Mouse (Mus musculus) splenic B cell, adult 2 months (primary cell): Measurements from ENCODE around the gene Ciita.

Experiments
- DNase-seq: peaks from one replicate; pipeline ENCODE4 v3.0.0-alpha.2; 2011; ENCODE audit warnings: low read depth, low spot score
- H3K27me3 ChIP-seq: 2 replicates; pipeline ENCODE4 v1.6.1; 2012; ENCODE audit warnings: mild to moderate bottlenecking, low read length, moderate library complexity, mixed read lengths; ENCODE audit not compliant: control insufficient read depth, poor library complexity, insufficient read depth, severe bottlenecking
- H3K36me3 ChIP-seq: 2 replicates; pipeline ENCODE4 v1.6.1; 2012; ENCODE audit warnings: mild to moderate bottlenecking, low read length, moderate library complexity, mixed read lengths; ENCODE audit not compliant: control insufficient read depth, poor library complexity, insufficient read depth, severe bottlenecking

The Ciita gene

DNA sequence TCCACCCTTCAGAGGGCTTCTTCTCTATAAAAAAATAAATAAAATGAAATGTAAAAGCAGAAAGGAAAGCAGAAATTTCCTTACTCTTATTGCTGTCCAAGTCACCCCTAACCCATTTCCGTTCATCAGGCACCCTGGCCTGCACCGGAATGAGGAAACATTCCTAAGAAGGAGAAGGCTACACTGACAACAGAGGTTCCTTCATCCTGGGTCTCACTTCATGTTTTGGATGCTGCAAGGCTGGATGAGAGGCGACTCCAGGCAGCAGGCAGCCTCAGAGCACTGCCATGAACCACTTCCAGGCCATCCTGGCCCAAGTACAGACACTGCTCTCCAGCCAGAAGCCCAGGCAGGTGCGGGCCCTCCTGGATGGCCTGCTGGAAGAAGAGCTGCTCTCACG, at the start of gene Ciita:
Gene Ciita (plus strand): TSS at position 203 of the 400 bp plus-strand sequence.
- no peaks in the 10 kb centered on the region for H3K36me3 ChIP-seq
- DNase-seq = no peak

DNA sequence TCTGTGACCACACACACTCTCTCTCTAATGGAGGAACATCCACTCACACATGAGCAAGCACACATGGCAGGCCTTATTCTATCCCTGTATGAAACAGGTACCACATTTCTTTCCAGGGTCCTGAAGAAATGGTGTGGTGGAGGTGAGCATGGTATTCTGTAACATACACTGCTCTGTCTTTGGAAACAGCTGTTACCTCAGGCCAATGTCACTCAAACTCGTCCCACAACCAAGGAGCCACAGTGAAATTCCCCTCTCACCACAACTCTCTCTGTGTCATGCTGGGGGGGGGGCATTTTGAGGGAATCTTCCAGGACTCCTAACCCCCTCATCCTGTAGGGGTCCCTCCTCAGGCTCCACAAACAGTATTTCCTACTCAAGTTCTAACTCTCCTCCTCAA, 47.9 kb upstream of the Ciita start:
- H3K27me3 ChIP-seq = no peaks in the 10 kb centered on the region
- no peaks in the 10 kb centered on the region for H3K36me3 ChIP-seq
- DNase-seq = no peak

More for the DNA sequence above, at the start of gene Ciita:
- H3K27me3 ChIP-seq = no peaks in the 10 kb centered on the region

DNA sequence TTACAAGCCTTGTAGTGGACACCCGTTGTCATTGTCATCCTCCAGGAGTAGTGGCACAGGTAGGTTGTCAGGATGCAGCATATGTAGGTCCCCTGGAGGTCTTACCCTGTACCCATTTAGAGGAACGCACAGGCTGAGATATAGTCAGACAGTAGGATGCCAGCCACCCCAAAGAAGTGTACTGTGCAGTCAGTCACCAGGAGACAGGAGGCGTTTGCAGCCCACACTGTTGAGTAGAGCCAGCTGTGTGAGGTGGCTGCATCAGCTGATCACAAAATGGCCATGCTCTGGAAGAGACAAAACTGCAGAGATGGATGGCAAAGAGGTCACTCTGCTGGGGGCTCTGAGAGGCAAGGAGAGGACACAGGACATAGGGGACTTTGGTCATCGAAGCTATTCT, 47.5 kb upstream of the Ciita start:
- no peak for DNase-seq
- no peaks in the 10 kb centered on the region for H3K27me3 ChIP-seq
- H3K36me3 ChIP-seq = no peaks in the 10 kb centered on the region

DNA sequence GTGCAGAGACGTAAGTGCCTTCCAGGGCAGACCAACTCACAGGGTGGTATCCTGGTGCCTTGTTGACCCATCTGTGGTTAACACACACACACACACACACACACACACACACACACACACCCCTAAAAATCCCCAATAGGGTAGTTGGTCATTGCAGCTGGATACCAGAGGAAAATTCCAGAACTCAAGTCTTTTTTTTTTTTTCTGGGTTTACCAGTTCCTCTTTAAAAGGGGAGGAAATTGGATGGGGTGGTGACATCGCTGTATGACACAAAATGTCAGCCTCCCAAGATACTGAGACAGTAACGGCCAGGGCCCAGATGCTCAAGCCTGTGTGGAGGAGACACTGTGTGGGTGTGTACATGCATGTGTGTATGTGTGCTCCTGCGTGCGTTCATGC, 46.5 kb upstream of the Ciita start:
- no peaks in the 10 kb centered on the region for H3K36me3 ChIP-seq
- no peak for DNase-seq
- H3K27me3 ChIP-seq = no peaks in the 10 kb centered on the region

DNA sequence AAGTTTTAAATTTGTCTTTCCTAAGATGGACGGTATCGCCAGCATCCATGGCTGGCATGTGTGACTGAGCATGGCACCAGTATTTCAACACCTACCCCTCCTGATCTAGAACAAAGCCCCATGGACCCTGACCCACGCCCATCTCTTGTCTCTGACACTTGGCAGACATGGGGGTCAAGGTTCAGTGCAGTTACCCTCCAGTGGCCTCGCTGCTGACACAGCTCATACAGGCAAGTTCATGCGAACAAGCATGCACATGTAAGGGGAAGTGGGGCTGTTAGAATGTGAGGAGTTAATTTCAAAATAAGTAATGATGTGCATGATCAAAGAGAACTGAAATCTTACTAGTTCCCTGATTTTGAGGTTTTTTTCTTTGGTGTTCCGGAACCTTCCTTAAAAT, 43.7 kb upstream of the Ciita start:
- peak; percentile 42 for DNase-seq
- Histone ChIP-seq H3K36me3 (no peaks in the 10 kb centered on the region), H3K27me3 (no peaks in the 10 kb centered on the region)

DNA sequence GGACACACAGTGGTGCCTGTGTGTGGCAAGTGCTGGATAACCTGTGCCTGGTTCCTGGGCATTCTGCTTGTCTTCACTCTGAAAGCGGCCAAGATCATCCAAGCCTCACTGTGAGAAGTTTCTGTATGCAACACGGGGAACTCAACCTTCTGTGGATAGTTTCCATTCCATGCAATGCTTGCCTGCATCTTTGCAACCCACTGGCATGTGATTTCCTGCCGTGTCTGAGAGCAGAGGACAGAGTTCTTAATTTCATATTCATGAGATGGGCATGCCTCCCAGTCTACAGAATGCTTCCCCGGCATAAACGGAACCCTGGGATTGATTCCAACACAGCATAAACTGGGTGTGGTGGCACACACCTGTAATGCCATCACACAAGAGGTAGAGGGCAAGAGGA, 41.8 kb upstream of the Ciita start:
- no peaks in the 10 kb centered on the region for H3K36me3 ChIP-seq
- no peak for DNase-seq
- no peaks in the 10 kb centered on the region for H3K27me3 ChIP-seq

DNA sequence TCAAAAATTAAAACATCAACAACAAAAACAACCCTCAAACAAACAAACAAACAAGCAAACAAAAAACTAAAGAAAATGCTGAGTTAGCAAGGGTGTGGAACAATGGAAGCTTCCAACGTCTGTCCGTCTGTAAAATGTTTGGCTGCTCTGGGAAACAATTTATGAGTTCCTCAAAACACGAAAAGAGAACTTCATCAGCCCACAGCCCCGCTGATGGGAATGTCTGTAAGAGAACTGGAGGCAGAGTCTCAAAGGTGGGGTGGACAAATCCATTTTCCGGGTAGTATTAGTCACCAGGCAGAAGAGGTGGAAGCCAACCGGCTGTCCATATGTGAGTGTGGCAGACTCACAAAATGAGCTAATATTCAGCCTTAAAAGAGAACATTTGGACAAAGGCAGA, 38.5 kb upstream of the Ciita start:
- Histone ChIP-seq H3K36me3 (no peaks in the 10 kb centered on the region; the same call in 1 of the 2 replicates), H3K27me3 (no peaks in the 10 kb centered on the region)
- DNase-seq = no peak

DNA sequence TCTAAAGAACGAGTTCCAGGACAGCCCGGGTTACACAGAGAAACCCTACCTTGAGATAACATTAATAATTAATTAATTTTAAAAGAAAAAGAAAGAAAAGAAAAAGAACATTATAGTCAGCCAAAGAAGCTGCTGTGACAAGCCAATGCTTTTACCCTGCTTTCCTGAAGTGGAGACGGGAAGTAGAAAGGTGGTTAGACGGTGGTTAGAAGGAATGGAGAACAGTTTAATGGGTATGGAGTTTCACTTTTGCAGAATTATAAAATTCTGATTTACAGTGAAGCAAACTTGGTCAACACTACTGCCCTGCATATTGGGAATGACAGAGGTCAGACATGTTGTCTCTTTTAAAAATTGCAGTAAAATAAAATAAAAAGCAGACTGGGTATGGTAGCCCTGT, 38.1 kb upstream of the Ciita start:
- H3K27me3 ChIP-seq = no peaks in the 10 kb centered on the region
- H3K36me3 ChIP-seq = no peaks in the 10 kb centered on the region; the same call in 1 of the 2 replicates
- no peak for DNase-seq

DNA sequence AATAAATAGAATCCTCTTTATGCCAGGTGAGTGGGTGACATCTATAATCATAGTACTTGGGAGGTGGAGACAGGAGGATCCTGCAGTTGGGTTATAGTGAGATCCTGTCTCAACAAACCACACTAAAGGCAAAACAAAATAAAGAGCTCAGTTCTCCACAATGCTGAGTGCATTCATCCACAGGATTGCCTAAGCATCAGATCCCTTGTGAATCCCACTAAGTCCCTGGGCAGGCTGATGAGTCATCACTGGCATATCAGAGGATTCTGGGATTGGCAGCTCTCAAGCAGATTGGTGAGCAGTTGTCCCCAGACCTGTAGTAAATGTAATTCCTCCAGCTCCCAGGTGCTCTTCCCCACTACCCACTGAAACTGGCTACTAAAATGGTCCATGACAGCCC, 36.1 kb upstream of the Ciita start:
- DNase-seq = no peak
- Histone ChIP-seq H3K27me3 (no peaks in the 10 kb centered on the region), H3K36me3 (no peaks in the 10 kb centered on the region; the same call in 1 of the 2 replicates)

DNA sequence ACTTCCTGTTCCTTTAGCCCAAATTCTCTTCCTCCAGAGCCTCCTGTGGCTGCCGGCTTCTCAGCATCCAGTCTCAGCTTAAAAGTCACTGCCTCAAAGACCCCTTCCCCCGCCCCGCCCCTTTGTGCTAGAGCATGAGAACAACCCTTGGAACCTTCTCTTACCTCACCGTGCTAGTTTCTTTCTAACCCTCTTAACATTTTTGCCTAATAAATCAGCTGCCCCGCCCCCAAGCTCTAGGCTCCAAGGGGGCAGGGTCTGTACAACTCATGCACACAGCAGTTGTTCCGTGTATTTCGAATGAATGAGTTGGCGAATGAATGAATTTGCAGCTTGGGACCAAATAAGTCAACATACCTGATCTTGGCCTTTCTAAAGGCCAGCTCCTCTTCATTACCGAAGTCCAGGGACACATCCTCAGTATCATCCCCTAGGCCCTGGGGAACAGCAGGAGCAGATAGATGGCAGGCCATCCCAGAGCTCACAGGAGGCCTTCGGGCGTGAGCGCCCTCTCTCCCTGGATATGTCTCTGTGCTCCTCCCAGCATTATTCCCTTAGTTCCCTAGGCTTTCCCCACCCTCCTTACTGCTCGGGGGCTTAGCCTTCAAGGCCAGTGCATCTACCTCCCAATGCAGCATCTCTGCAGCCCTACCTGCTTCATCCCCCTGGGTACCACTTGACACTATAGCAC, 33.1 kb upstream of the Ciita start:
- no peak for DNase-seq
- H3K27me3 ChIP-seq = no peaks in the 10 kb centered on the region
- no peaks in the 10 kb centered on the region; the same call in 1 of the 2 replicates for H3K36me3 ChIP-seq

DNA sequence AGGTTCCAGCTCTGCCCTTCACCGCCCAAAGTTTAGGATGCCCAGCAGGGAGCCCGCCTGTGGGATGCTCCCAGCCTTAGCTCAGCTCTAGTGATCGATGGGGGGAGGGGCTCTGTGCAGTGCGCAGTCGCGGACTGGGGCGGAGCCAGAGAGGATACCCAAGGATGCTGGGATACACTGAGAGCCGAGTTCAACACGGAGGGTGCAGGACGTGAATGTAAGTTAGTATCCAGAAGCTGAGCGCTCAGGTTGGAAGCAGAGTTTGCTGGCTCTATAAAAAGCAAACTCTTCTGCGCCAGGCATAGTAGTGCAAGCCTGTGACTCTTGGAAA, 32.6 kb upstream of the Ciita start, which contains the start of gene Tvp23a:
Gene Tvp23a (minus strand): TSS at position 99 of the 331 bp plus-strand sequence.
- Histone ChIP-seq H3K27me3 (no peaks in the 10 kb centered on the region), H3K36me3 (no peaks in the 10 kb centered on the region; the same call in 1 of the 2 replicates)
- DNase-seq = no peak

DNA sequence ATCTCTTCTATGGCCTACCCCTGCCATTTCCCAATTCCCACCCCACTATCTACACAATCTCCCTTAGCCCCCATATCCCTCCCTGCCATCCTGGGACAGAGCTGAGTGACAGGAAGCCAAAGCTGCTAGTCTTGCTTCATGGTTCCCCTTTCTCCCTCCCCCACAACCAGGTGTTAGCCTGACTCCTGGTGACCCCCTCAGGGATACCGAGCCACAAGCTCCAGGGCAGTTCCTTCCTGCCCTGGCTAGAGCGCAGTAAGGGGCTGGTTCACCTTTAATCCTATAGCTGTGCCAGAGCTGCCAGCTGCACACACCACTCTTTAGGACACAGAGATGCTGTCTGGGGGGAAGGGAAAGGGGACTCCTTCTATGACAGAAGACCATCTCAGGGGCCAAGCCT, 32.1 kb upstream of the Ciita start:
- H3K27me3 ChIP-seq = no peaks in the 10 kb centered on the region
- DNase-seq = peak; percentile 15
- H3K36me3 ChIP-seq = no peaks in the 10 kb centered on the region; the same call in 1 of the 2 replicates

DNA sequence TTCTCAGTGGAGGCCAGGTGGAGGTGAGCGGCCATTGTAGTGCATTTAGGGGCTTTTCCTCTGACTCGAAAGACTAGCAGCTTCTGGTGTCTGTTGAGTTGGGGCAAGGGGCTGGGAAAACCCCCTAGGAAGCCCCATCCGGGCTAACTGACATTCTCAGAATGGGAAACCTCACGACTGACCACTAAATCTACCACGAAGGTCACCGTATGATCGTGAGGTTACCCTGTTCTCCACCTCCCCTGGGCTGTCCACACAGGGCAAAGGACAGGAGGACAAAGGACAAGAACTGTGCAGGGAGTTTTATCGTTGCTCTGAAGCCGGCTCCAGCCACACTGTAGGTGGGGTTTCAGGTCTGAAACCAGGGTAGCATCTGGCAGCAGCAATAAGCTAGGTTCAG, 30.9 kb upstream of the Ciita start:
- no peak for DNase-seq

DNA sequence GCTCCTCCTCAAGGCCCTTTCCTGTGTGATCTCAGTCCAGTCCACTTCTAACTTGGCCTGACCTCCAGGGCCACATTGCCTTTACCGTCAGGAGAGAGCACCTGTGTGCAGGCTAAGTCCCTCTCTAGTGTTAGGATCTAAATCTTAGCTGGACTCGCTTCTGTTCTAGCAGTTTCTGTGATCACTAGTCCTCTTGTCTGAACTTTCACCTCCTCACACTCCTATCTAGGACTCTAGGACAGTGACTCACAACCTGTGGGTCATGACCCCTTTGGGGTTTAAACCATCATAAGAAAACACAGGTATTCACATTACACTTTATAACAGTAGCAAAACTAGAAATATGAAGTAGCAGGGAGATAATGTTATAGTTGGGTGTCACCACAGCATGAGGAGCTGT, 28.0 kb upstream of the Ciita start:
- Histone ChIP-seq H3K36me3 (no peaks in the 10 kb centered on the region), H3K27me3 (no peaks in the 10 kb centered on the region)
- no peak for DNase-seq

More for the DNA sequence above, 30.9 kb upstream of the Ciita start:
- Histone ChIP-seq H3K36me3 (no peaks in the 10 kb centered on the region; the same call in 1 of the 2 replicates), H3K27me3 (no peaks in the 10 kb centered on the region)

DNA sequence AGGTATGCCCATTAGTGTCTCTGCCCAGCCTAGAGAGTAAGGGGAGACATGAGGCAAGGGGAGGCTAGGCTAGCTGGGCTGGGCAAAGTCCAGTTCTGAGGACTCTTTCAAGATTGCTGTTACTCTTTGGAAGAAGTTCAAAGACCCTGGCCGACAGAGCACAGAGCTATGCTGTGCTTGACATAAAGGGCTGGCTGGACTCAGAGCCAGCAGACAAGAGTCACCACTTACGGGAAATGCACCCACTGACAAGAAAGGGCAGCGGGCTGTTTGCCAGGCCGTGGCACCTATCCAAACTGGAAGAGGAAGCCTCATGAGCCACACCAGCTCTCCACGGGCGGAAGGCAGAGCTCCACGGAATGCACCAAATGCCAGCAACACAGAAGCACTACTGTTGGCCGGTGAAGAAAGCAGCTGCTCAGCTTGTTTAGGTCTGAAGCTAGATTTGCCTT, 27.4 kb upstream of the Ciita start:
- no peaks in the 10 kb centered on the region for H3K36me3 ChIP-seq
- no peak for DNase-seq
- no peaks in the 10 kb centered on the region for H3K27me3 ChIP-seq
